Mouse (Mus musculus) kidney, adult 9 months (tissue): ENCODE measurements around the gene Hist1h2bj.

ENCODE experiments used
- DNase-seq: peaks from one replicate; pipeline ENCODE4 v3.0.0; 2022

Gene Hist1h2bj

GRCm38 (mm10) chr13:22042568-22043502, at the start of gene Hist1h2bj, which contains the start of gene Hist1h2ag:
Gene Hist1h2bj, plus strand, starts transcription at chr13:22043214.
Gene Hist1h2ag, minus strand, starts transcription at chr13:22042944.
- peak; percentile 97 for DNase-seq

- DNase-seq, result no peak
Observed at GRCm38 (mm10) chr13:21993957-21994738, 48.9 kb upstream of the Hist1h2bj start.

- no peak for DNase-seq
Observed at GRCm38 (mm10) chr13:21994896-21995295, 48.1 kb upstream of the Hist1h2bj start.

GRCm38 (mm10) chr13:21995331-21995914, 47.6 kb upstream of the Hist1h2bj start:
- DNase-seq, result no peak

- no peak for DNase-seq
Observed at GRCm38 (mm10) chr13:21996101-21996839, 46.7 kb upstream of the Hist1h2bj start.

- no peak for DNase-seq
Observed at GRCm38 (mm10) chr13:21996840-21997185, 46.2 kb upstream of the Hist1h2bj start.

- DNase-seq, result no peak
Observed at GRCm38 (mm10) chr13:21997201-21997820, 45.7 kb upstream of the Hist1h2bj start.

GRCm38 (mm10) chr13:21997821-21998220, 45.2 kb upstream of the Hist1h2bj start:
- DNase-seq, result no peak

- no peak for DNase-seq
Observed at GRCm38 (mm10) chr13:21998412-21998811, 44.6 kb upstream of the Hist1h2bj start.

- no peak for DNase-seq
Observed at GRCm38 (mm10) chr13:21999147-21999546, 43.9 kb upstream of the Hist1h2bj start.

GRCm38 (mm10) chr13:22001346-22001745, 41.7 kb upstream of the Hist1h2bj start:
- DNase-seq, result no peak

- no peak for DNase-seq
Observed at GRCm38 (mm10) chr13:22001823-22002222, 41.2 kb upstream of the Hist1h2bj start.

- DNase-seq, result no peak
Observed at GRCm38 (mm10) chr13:22005605-22006333, 37.2 kb upstream of the Hist1h2bj start.

GRCm38 (mm10) chr13:22006334-22007120, 36.5 kb upstream of the Hist1h2bj start:
- no peak for DNase-seq

- no peak for DNase-seq
Observed at GRCm38 (mm10) chr13:22007121-22007510, 35.9 kb upstream of the Hist1h2bj start.

- no peak for DNase-seq
Observed at GRCm38 (mm10) chr13:22007872-22008271, 35.1 kb upstream of the Hist1h2bj start.

GRCm38 (mm10) chr13:22008707-22009106, 34.3 kb upstream of the Hist1h2bj start:
- DNase-seq, result no peak

- no peak for DNase-seq
Observed at GRCm38 (mm10) chr13:22009642-22010041, 33.4 kb upstream of the Hist1h2bj start, which contains the start of gene Prss16. Gene Prss16, minus strand, starts transcription at chr13:22009742.

GRCm38 (mm10) chr13:22013716-22014115, 29.3 kb upstream of the Hist1h2bj start:
- no peak for DNase-seq

GRCm38 (mm10) chr13:22014411-22014845, 28.6 kb upstream of the Hist1h2bj start:
- DNase-seq, result no peak
